Mouse (Mus musculus) cerebellum, postnatal 14 days (tissue): ENCODE data around the gene Ly6g6f.

Source experiments
- DNase-seq, 2 experiments: peaks; one replicate each; pipeline ENCODE4 v3.0.0; 2021; ENCODE audit warnings: mixed read lengths in 2 of 2

Gene Ly6g6f

GRCm38 (mm10) chr17:35105740-35106389, 20.5 kb upstream of the Ly6g6f start:
- DNase-seq: peak; percentile 79 to 81

GRCm38 (mm10) chr17:35104754-35105153, 19.3 kb upstream of the Ly6g6f start:
- no peak for DNase-seq

GRCm38 (mm10) chr17:35104079-35104478, 18.7 kb upstream of the Ly6g6f start:
- no peak for DNase-seq

- DNase-seq: peak in 1 of 2 experiments; percentile 34
Measured at GRCm38 (mm10) chr17:35103221-35103690, 17.8 kb upstream of the Ly6g6f start.

DNA sequence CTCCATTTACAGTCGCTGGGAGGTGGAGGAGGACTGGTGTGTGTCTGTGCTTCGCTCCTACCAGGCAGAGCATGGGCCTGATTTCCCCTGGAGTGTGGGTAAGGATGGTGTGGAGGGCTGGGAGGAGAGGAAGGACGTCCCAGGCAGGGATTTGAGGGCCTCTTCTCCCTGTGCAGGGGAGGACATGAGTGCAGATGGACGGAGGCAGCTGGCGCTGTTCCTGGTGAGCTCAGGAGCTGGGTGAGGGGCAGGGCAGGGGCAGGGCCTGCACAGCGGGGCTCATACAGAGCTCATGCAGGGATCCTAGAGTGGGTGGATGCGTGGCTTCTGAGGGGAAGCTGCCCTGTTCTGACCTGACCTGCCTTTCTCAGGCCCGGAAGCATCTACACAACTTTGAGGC, 16.9 kb upstream of the Ly6g6f start:
- DNase-seq: peak in 1 of 2 experiments; percentile 59

DNA sequence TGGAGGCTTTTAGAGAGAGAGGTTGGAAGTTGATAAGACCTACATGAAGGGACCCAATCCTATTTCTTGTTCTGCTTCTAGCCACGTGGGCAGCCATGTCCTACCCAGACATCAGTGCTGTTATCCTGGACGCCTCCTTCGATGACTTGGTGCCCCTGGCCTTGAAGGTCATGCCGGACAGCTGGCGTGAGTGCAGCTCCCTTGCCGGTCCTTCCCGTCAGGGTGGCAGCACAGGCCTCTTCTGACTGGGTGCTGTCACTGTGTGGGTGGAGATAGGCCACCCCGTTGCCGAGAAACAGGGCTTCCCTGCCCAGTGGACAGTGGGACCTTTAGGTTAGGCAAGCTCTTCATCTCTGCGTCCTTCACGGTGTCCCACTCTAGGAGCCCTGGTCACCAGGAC, 15.8 kb upstream of the Ly6g6f start:
- no peak for DNase-seq

DNA sequence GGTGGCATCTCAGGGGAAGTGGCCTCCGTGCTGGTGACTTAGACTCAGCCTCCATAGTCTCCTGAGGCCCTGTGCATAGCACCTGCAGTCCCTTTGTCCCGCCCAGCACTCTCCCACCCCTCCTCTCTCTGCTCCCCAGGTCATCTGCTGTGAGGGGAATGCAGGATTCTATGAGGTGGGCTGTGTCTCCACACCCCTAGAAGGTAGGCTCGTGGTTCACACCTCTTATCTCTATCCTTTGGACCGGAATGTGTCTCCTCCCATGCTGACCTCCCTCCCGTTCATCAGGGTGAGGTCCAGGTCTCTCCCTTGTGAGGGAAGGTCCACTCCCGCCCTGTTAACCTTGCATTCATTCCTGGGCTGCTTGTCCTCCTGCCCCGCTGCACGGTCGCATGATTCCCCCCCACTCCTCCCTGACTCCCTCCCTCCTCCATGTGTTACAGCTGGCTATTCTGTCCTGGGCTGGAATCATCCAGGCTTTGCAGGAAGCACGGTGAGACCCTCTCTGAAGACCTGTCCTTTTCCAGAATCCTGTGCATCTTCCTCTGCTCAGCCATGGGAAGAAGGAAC, 14.9 kb upstream of the Ly6g6f start:
- DNase-seq: no peak

- DNase-seq: peak; percentile 74 to 80
Measured at GRCm38 (mm10) chr17:35097164-35097655, 11.8 kb upstream of the Ly6g6f start.

DNA sequence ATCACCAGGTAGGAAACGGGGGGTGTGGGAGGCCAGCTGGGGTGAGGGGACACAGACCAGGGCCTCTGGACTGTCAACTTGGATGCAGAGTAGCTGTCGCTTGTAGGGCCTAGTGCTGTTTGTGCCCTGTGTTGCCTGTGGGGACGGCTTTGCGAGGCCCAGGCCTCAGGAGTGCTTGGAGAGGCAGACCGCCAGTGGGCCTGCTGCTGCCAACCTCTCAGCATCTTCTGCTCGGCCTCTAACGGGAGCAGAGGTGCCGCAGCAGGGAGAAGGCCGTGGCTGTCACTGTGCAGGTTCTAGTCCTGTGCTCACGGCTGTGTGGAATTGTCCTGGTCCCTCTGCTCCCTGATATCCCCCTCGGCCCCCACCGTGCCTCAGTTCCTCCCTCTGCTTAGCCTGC, 11.2 kb upstream of the Ly6g6f start:
- DNase-seq: no peak

GRCm38 (mm10) chr17:35094475-35095365, 9.3 kb upstream of the Ly6g6f start:
- DNase-seq: no peak

DNA sequence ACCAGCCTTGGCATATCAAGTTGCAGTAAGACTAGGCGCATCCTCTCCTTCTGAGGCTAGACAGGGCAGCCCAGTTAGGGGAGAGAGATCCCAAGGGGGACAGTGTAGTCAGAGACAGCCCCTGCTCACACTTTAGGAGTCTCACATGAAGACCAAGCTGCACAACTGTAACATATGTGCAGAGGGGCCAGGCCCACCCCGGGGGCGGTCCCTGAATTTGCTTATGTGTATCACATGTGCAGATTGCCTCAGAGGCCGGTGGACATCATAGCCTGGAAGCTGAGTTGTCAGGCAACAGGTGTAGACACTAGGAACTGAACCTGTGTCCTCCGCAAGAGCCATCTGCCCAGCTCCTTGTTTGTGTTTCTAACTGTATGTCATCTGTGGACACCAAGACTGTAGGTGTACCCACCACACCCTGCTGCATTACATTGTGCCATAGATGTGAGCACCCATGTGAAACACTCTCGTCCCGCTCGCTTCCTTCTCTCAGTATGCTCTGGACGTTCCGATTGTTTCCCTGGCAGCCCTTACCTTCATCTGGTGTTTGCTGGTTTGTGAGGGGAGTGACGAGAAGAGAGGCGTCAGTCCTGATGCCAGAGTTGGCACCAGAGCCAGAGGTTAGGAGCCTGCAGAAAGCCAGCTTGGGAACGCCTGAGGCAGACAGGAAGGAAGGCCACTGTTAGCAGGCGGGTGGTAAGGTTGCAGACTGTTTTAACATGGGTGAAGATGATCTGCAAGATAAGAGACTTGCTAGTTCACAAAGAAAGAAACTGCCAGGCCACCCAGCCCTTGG, 7.2 kb upstream of the Ly6g6f start:
- peak in 1 of 2 experiments; percentile 45 for DNase-seq

GRCm38 (mm10) chr17:35090166-35090932, 4.9 kb upstream of the Ly6g6f start:
- DNase-seq: peak; percentile 84 to 89

- DNase-seq: peak; percentile 94 to 97
Measured at GRCm38 (mm10) chr17:35088825-35089644, 3.6 kb upstream of the Ly6g6f start, which contains the start of gene Abhd16a. TSS of gene Abhd16a (plus strand) at chr17:35089263.

DNA sequence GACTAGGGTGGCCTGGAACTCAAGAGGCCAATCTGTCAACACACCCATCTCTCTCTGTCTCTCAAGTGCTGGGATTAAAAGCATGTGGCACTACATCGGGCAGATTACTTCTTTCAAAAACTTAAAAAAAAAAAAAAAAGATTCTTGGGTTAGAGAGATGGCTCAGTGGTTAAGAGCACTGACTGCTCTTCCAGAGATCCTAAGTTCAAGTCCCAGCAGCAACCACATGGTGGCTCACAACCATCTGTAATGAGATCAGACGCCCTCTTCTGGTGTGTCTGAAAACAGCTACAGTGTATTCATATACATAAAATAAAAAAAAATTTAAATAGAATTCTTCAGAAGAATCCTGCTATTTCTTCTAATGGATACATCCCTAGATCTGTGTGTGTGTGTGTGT, 2.7 kb upstream of the Ly6g6f start:
- peak in 1 of 2 experiments; percentile 37 for DNase-seq

DNA sequence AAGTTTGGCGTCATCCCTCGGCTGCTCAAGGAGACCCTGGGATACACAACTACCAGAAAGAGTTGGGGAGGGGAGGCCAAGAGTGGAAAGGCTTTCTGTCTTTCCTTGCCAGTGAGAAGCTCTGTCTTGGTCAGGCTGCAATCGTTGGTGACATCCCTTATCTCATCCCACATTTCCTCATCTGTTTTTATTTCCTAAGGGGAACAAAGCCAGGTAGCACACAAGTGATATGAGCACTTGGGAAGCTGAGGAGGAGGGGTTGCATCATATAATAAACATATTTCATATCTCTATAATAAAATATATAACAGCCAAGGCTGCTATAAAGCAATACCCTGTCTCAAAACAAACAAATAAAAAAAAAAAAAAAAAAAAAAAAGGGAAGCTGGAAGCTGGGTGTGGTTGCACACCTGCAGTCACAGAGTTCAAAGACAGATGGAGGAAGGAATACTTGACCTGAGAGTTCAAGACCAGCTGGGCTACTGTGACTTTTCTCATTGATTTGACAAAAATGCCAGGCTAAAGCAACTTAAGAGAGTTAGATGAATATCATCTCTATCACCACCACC, 1.4 kb downstream of the Ly6g6f start:
- no peak for DNase-seq

GRCm38 (mm10) chr17:35082841-35083576, 2.4 kb downstream of the Ly6g6f start:
- DNase-seq: peak; percentile 61 to 75

DNA sequence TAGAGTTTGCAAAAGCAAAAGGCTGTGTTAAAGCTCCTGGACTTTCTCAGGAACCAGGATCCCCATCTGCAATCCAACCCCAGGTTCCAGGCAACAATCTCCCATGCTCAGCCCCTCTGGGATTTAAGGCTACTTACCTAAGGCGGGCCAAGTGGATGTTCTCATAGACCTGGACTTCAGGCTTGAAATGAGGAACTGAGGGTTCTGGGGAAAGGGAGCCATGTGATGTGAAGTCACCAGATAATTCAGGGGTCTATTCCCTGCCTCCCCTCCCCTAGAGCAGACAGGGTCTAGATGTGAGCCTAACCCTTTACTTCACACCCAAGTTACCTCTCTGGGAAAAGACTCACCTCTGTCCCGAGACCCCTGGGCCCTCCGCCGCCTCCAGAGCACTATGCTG, 4.7 kb downstream of the Ly6g6f start:
- no peak for DNase-seq

GRCm38 (mm10) chr17:35080248-35080647, 5.2 kb downstream of the Ly6g6f start:
- DNase-seq: no peak

GRCm38 (mm10) chr17:35079778-35080177, 5.6 kb downstream of the Ly6g6f start:
- no peak for DNase-seq
